Mouse (Mus musculus) macrophage (primary cell): ENCODE measurements around the gene Dcst1. TPM values are rescaled to one million over a fixed set of nuclear protein-coding genes. Genes with fewer than 3 reads are reported as not detected.

Experiments used
- H3K27ac ChIP-seq: fragments of 350-480 bp; formaldehyde crosslinking; 2 replicates; pipeline ENCODE4 v1.9.0; 2021
- H3K36me3 ChIP-seq: fragments of 350-480 bp; formaldehyde crosslinking; 2 replicates; pipeline ENCODE4 v1.9.0; 2021; ENCODE audit errors: inconsistent target
- H3K4me3 ChIP-seq: fragments of 350-480 bp; formaldehyde crosslinking; 2 replicates; pipeline ENCODE4 v1.9.0; 2021; ENCODE audit errors: inconsistent target
- H3K79me2 ChIP-seq: fragments of 350-480 bp; formaldehyde crosslinking; 2 replicates; pipeline ENCODE4 v1.9.0; 2021; ENCODE audit errors: inconsistent target
- WGBS: methylation state at CpG from one replicate; pipeline ENCODE4 v1.1.7; 2026; ENCODE audit warnings: inconsistent platforms; ENCODE audit not compliant: missing documents; 5-methylcytosine and 5-hydroxymethylcytosine counted together
- polyA plus RNA-seq: library from polyadenylated mRNA; stranded (reverse); fragments of 250-400 nt; gene quantifications from 3 replicates; pipeline ENCODE4 v1.2.4, GENCODE M21; 2018; ENCODE audit warnings: inconsistent platforms

The Dcst1 gene
- polyA plus RNA-seq, 1 experiment from 2014 or later: not detected

DNA sequence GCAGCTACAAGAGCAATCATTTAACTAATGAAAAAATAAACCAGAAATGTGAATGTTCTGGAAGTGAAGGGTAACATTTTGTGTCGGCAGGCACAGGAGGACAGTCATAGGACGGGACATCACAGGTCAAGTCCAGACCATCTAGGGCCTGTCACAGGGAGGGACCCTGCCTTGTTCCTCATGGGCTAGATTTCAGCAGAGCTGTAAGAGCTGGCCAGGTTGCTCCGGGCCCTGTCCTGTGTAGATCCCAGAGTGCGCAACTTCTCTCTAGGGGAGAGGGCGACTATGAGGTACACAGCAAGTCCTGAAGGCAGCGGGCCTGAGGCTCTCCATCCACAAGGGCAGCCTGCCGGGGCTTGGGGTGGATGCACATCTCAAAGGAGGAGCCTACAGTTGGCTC is 3.4 kb downstream of the Dcst1 start, which contains the start of gene Dcst2:
Gene Dcst2 (plus strand): TSS at position 301 of the 400 bp plus-strand sequence.
- Histone ChIP-seq H3K4me3 (no peak within 1 kb of the TSS), H3K27ac (no peak within 1 kb of the TSS), H3K36me3 (no peaks in the 10 kb centered on the region), H3K79me2 (no peaks in the 10 kb centered on the region)
- WGBS: 92% methylated on average over 6 of the region's 7 CpGs

DNA sequence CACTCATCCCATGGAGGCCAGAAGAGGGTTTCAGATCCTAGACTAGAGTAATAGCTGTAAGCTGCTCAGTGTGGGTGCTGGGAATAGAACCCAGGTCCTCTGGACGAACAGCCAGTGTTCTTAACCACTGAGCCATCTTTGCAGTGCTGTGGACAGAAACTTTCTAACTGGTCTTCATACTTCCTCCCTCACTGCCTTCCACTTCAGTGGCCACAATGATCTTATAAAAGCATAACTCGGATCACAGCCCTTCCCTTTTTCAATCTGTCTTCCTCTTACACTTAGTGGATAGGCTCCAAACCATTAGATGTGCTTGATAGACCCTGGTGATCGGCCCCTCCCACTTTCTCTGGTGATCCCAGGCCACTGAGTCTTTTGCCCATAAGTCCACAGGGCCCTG is 4.8 kb downstream of the Dcst1 start:
- H3K36me3 ChIP-seq: no peaks in the 10 kb centered on the region
- H3K27ac ChIP-seq: no peak overlapping the region
- no peaks in the 10 kb centered on the region for H3K79me2 ChIP-seq
- no peak overlapping the region for H3K4me3 ChIP-seq
- WGBS: 6% methylated on average over 3 of the region's 3 CpGs

DNA sequence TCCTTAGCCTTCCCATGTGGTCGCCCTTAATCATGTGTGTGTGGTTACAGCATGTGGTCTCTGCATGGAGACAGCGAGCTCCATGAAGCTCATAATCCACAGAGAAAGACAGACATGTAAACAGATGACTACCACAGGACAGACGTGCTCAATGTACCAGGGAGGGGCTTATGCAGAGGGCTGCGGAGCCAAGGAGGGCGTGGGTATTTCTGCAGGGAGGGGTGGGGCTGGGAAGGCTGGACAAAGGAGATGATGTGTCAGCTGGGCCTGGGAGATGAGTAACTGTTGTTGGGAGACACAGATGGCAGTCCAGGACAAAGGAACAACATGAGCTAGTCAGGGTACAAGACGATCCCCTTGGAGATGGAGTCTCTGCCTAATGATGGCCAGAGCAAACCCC is 5.4 kb downstream of the Dcst1 start:
- H3K36me3 ChIP-seq: no peaks in the 10 kb centered on the region
- WGBS: 79% methylated on average over 6 of the region's 6 CpGs
- H3K79me2 ChIP-seq: no peaks in the 10 kb centered on the region
- no peak overlapping the region for H3K4me3 ChIP-seq
- no peak overlapping the region for H3K27ac ChIP-seq

DNA sequence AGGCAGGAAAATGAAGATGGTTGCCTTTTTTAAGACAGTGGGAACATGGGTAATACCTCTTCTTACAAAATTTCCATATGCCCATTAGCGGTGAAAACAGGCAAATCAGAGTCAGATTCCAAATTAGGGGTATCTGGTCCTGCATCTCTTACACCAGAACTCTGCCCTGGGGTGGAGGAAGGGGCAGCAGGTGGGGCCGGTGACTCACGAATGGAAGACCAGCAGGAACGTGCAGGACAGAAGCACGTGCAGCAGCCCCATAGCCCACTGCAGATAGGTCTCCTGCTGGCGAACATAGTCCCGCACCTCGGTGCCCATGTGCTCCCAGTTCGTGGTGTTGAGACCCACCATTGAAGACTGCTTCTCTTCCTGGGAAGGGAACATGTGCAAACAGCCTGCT is 9.0 kb downstream of the Dcst1 start:
- Histone ChIP-seq H3K36me3 (no peaks in the 10 kb centered on the region), H3K27ac (no peak overlapping the region), H3K79me2 (no peaks in the 10 kb centered on the region), H3K4me3 (no peak overlapping the region)
- WGBS: 84% methylated on average over 9 of the region's 9 CpGs

DNA sequence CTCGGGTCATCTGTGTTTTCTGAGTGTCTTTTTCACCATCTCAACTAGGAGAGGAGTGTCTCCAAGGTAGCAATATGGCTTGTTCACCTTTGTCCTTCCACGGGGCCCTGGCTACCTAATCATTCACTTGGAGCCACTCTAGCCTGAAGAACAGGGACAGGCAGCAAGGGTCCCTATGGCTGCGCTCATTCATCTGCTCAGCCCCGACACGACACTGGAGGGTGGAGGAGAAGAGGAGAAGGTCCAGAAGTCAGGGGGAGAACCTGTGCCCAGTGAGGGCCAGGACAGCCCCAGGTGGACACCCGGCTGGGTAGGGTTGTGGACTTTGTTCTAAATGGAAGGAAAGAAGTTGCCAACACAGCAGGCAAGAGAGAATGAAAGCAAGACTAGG is 9.5 kb downstream of the Dcst1 start:
- no peak overlapping the region for H3K27ac ChIP-seq
- 85% methylated on average over 6 of the region's 6 CpGs for WGBS
- H3K36me3 ChIP-seq: no peaks in the 10 kb centered on the region
- H3K4me3 ChIP-seq: no peak overlapping the region
- no peaks in the 10 kb centered on the region for H3K79me2 ChIP-seq

DNA sequence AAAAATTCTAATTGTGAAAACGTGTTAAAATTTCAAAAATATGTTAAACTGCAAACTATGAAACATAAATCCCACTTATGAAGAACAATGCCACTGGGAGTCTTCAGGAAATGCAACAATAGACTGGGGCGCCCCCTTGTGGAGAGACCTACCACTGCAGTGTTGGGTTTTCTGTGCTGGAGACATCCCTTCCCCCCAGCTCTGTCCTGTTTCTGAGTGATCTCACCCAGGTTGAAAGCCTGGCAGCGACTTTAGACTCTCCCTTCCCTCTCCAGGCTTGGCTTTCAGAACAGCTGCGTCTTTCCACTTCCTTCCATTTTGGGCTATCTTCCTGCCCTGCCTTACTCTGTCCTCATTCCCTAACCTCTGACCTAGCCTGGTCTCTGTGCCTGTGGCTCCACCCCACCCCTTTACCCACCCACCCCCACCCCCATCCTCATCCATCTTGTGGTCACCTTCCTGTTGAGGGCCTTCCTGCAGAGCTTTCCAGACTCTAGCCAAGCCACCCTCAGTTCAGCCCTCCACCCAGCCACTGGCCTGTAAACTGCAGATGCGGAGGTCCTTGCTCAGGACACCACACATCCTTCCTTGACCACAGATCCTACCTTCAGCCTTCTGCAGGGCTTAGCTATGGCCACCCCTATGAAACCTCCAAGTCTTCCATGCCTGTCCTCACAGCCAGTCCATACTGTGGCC is 10.1 kb downstream of the Dcst1 start:
- Histone ChIP-seq H3K79me2 (no peaks in the 10 kb centered on the region), H3K36me3 (no peaks in the 10 kb centered on the region)

DNA sequence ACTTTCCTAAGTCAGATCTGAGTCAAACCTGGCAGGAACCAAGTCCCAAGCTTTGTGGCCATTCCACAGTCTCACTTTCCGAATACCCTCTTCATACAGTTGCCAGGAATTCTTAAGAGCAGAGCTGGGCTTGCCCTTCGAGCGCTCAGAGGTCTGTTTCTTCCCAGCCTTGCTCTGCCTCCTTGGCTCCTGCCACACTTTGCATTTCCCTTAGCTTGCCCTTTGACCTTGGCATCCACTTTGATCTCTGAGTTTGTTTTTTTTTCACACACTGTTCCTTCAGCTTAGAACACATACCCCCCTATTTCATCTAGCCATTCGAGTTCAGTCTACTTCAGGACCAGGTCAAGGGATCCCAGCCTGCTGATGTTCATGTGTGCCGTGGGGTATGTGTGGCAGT is 13.8 kb downstream of the Dcst1 start:
- Histone ChIP-seq H3K79me2 (peaks cover 22% of the 10 kb centered on the region), H3K4me3 (no peak overlapping the region), H3K27ac (no peak overlapping the region), H3K36me3 (no peaks in the 10 kb centered on the region)
- WGBS: 96% methylated on average over 5 of the region's 5 CpGs

More for the DNA sequence above, 10.1 kb downstream of the Dcst1 start:
- 18% methylated on average over 5 of the region's 5 CpGs for WGBS
- no peak overlapping the region for H3K4me3 ChIP-seq
- H3K27ac ChIP-seq: no peak overlapping the region

DNA sequence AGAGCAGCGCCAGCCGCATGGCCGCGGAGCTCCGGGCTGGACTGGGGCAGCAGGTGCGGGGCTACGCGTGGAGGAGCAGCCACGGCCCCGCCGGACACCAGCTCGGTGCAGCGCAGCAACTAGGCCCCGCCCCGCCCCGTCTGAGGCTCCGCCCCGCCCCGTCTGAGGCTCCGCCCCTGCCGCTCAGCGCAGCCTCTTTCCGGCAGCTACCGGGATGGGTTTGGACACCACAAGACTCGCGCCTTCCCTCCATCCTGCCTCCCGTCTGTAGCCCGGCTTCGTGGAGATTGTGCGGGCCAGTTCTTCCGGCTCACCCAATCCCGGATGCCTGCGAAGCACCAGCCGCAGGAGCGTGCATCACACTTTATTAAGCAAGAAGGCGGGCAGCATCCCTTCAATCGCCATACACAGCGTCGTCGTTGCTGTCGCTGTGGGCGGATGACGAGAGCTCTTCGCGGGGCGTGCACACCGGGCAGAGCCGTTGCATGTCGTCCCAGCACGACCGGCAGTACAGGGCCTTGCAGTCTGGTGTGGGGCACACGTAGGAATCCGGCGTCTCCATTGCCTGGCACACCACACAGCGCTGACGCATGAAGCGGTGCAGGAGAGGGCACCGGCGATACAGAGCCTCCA is 15.1 kb downstream of the Dcst1 start, which contains the start of gene Adam15:
Gene Adam15 (minus strand): TSS at position 128 of the 633 bp plus-strand sequence.
- Histone ChIP-seq H3K79me2 (peaks cover 22% of the 10 kb centered on the region), H3K36me3 (peaks cover 6% of the 10 kb centered on the region; the same call in 1 of the 2 replicates), H3K27ac (peak within 1 kb of the TSS; percentile 79), H3K4me3 (peak within 1 kb of the TSS; percentile 80)
- WGBS: under 1% methylated on average over 54 of the region's 59 CpGs

DNA sequence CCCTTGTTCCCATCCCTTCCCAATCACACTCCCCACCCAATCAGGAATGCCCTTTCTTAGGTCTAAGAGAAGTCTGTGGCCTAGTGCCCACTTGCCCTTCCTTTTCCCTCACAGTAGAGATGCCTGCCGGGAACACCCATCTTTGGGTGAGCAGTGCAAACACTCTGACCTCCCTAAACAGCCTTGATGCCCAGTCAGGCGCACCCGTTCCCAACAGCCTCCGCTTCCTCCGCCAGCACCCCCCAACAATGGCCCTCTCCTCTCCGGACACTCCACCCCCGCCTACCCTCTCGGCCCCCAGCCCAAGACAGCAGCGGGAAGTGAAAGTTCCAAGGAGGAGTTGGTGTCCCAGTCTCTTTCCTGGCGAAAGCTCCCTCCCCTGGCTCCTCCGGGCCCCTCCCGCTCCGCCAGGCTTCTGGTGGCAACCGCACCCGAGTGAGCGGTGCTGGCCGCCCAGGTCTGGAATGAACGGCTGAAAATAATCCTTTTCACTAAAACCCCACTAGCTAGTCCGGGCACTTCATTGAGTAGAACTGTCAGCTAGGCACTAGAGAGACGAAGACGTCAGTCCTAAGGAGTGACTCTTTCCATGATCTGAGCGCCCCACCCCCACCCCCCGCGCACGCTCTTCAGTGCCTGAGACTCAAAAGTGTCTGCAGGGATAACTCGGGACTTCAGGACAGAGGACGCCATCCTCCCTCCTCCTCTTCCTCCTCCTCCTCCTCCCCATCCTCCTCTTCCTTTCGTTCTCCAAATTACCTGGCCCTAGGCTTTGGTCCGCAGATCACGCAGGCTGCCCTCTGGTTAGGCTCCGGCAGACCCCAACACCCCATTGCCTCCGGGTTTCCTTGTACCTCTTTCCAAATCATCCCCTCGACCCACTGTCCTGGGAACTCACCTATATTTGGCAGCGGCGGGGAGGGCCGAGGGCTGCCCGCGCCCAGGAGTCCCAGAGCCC is 15.9 kb downstream of the Dcst1 start:
- Histone ChIP-seq H3K27ac (peak overlapping the region; percentile 79), H3K36me3 (peaks cover 14% of the 10 kb centered on the region), H3K79me2 (peaks cover 22% of the 10 kb centered on the region), H3K4me3 (peak overlapping the region; percentile 80)
- WGBS: 6% methylated on average over 37 of the region's 38 CpGs

DNA sequence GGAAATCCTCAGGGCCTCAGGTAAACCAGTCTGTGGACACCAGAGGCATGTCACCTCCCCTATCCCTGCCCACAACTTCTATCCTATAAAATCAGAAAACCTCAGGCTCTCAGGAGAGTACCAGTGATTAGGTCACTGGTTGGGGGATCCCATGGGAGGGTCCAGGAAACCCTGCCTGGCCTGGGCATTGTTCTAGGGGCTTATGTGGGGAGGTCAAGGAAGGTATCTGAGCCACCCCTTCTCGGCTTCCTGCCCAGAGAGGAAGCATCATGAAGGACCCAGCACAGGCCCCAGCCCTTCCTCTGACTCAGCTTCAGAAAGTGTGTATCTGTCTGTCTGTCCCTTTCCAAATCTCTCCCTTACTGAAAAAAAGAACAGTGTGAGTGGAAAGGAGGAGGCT is 17.1 kb downstream of the Dcst1 start:
- Histone ChIP-seq H3K36me3 (peaks cover 27% of the 10 kb centered on the region), H3K79me2 (peaks cover 22% of the 10 kb centered on the region), H3K27ac (peak overlapping the region; percentile 79), H3K4me3 (no peak overlapping the region; the same call in 1 of the 2 replicates)
- WGBS: 7% methylated on average over 1 of the region's 1 CpGs

DNA sequence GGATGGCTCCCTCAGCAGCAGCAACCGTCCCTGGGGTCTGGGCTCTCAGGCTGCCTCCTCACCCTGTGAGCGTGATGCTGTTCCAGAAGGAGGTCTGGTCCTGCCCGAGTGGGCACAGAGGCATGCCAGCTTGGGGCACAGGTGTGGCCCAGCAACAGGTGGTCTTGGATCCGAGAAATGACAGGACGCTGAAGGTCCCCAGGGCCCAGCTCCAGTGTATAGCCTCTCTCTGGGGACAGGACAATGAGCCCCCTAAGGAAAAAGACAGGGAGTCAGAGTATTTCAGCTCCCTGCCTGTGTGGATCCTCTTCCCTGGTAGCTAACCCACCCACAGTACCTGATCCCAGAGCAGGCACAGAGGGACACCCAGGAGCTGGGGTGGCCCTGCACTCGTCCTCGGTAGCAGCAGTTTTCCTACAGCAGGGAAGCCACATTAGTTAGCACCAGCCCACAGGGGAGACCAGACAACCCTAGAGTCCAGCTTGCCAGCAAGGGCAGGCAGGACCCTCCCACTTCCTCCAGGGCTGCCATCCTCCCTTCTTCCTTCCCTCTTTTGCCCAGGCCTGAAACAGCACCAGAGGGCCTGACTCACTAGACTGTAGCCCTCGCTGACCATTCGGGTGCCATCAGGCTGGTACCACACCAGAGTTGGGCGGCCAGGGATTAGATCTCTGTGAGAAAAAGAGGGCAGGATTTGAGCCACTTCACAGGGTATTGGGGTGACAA is 18.1 kb downstream of the Dcst1 start:
- WGBS: 50% methylated on average over 10 of the region's 10 CpGs
- H3K36me3 ChIP-seq: peaks cover 36% of the 10 kb centered on the region
- peaks cover 22% of the 10 kb centered on the region for H3K79me2 ChIP-seq
- peak overlapping the region; percentile 79 for H3K27ac ChIP-seq
- H3K4me3 ChIP-seq: no peak overlapping the region

DNA sequence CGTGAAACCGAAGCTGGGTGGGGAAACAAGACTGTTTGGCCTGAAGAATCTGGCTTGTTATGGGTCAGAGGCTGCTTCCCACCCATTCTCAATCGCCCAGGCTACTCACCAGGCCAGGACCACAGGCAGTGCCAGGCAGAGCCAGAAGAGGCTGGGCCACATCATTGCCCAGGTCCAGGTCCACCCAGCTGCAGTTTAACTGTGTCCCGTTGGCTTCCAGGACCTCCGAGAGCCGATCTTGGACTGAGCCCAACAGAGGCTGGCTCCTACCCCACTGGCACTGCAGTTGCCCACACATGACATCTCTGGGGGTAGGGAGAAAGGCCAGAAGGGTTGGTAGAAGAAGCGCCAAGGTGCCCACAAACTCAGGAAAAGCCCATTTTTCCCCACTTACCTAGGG is 21.8 kb downstream of the Dcst1 start:
- Histone ChIP-seq H3K36me3 (peaks cover 44% of the 10 kb centered on the region), H3K4me3 (no peak overlapping the region)
- 95% methylated on average over 7 of the region's 7 CpGs for WGBS

DNA sequence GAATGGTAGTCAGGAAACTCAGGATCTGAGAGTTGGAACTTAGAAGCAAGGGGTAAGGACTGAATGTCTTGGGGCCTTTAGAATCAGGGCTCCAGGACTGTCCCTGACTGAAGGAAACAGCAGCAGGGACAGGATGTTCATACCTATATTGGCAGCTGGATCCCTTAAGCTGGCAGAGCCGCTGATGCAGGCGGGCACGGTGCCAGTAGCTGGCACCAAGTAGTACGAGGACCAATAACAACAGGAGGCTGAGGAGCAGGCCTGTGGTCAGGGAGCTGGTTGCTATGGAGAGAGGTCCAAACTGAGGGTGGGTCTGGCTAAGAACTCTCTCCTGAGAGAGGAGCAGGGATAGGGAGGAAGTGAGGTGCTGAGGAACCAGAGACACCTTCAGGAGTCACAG is 23.3 kb downstream of the Dcst1 start:
- Histone ChIP-seq H3K79me2 (peaks cover 4% of the 10 kb centered on the region; the same call in 1 of the 2 replicates), H3K36me3 (peaks cover 44% of the 10 kb centered on the region), H3K27ac (no peak overlapping the region), H3K4me3 (no peak overlapping the region)
- 90% methylated on average over 4 of the region's 4 CpGs for WGBS

More for the DNA sequence above, 21.8 kb downstream of the Dcst1 start:
- Histone ChIP-seq H3K79me2 (peaks cover 8% of the 10 kb centered on the region; the same call in 1 of the 2 replicates), H3K27ac (no peak overlapping the region)

DNA sequence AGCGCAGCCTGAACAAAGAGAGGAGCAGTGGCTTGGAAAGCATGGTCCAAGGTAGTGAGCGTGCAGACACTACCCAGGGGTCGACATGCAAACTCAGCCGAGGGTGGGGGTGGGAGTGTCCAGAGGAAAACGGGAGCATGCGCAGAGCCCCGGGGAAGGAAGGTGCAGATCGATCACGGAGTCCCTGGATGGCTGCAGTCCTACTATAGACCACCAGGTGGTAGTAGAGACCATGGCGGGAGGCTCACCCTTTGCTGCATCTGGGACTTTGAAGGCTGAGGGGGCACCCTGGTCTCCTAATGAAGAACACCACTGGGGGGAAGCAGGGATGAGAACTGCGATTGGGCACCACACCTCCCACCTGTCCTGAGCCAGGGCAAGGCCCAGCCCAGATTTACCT is 24.6 kb downstream of the Dcst1 start:
- peaks cover 43% of the 10 kb centered on the region for H3K36me3 ChIP-seq
- no peaks in the 10 kb centered on the region for H3K79me2 ChIP-seq
- H3K4me3 ChIP-seq: no peak overlapping the region
- no peak overlapping the region for H3K27ac ChIP-seq
- 10% methylated on average over 10 of the region's 11 CpGs for WGBS
